Mouse (Mus musculus): ENCODE measurements at regions not wholly inside any gene's neighbourhood (a gene's known extent, or its start where the extent isn't known, plus 50 kb on each side); places are given as distances from the start of the nearest gene placed in this dataset.

GRCm38 (mm10) chr5:75457403-75457802 lies 117.3 kb upstream of the Kit start:
- Histone ChIP-seq H3K4me3 (no peak overlapping the region), H3K36me3 (no peaks in the 10 kb centered on the region), H3K9ac (no peak overlapping the region), H3K27me3 (no peaks in the 10 kb centered on the region), H3K9me3 (no peaks in the 10 kb centered on the region), H3K27ac (no peak overlapping the region), H3K4me2 (no peak overlapping the region), H3K4me1 (0 out of 2 replicates have a peak, but pooled peaks cover 5% of the 10 kb centered on the region)
- WGBS = 86% methylated on average over 6 of the region's 6 CpGs
- ATAC-seq (ENCODE audit: borderline replicate concordance, extremely low read depth, low FRiP score, low TSS enrichment) = no peak

- 0 out of 2 replicates have a peak, but pooled peaks cover 5% of the 10 kb centered on the region for H3K4me1 ChIP-seq
- no peak overlapping the region for H3K4me3 ChIP-seq
- WGBS = 86% methylated on average over 7 of the region's 7 CpGs
- H3K9ac ChIP-seq = no peak overlapping the region
- no peak for ATAC-seq (ENCODE audit: borderline replicate concordance, extremely low read depth, low FRiP score, low TSS enrichment)
- H3K9me3 ChIP-seq = no peaks in the 10 kb centered on the region
- H3K27me3 ChIP-seq = no peaks in the 10 kb centered on the region
- H3K36me3 ChIP-seq = no peaks in the 10 kb centered on the region
- no peak overlapping the region for H3K27ac ChIP-seq
- H3K4me2 ChIP-seq = no peak overlapping the region
These were observed 116.4 kb upstream of the Kit start for GRCm38 (mm10) chr5:75458317-75458716.

- Histone ChIP-seq H3K4me3 (no peak overlapping the region), H3K27ac (peak overlapping the region; percentile 20; the same call in 1 of the 2 replicates), H3K27me3 (no peaks in the 10 kb centered on the region), H3K36me3 (no peaks in the 10 kb centered on the region), H3K4me1 (0 out of 2 replicates have a peak, but pooled peaks cover 5% of the 10 kb centered on the region), H3K4me2 (no peak overlapping the region), H3K9me3 (no peaks in the 10 kb centered on the region), H3K9ac (no peak overlapping the region)
- WGBS = 54% methylated on average over 3 of the region's 3 CpGs
- ATAC-seq (ENCODE audit: borderline replicate concordance, extremely low read depth, low FRiP score, low TSS enrichment) = no peak
These were observed 114.9 kb upstream of the Kit start for GRCm38 (mm10) chr5:75459758-75460354.

GRCm38 (mm10) chr5:75460414-75461025 lies 114.2 kb upstream of the Kit start:
- 47% methylated on average over 9 of the region's 9 CpGs for WGBS
- no peak overlapping the region for H3K4me3 ChIP-seq
- no peak for ATAC-seq (ENCODE audit: borderline replicate concordance, extremely low read depth, low FRiP score, low TSS enrichment)
- no peaks in the 10 kb centered on the region for H3K27me3 ChIP-seq
- no peaks in the 10 kb centered on the region for H3K9me3 ChIP-seq
- no peak overlapping the region for H3K9ac ChIP-seq
- H3K4me2 ChIP-seq = no peak overlapping the region
- no peak overlapping the region for H3K27ac ChIP-seq
- no peaks in the 10 kb centered on the region for H3K36me3 ChIP-seq
- 0 out of 2 replicates have a peak, but pooled peaks cover 5% of the 10 kb centered on the region for H3K4me1 ChIP-seq

- 0 out of 2 replicates have a peak, but pooled peaks cover 5% of the 10 kb centered on the region for H3K4me1 ChIP-seq
- no peaks in the 10 kb centered on the region for H3K36me3 ChIP-seq
- no peak overlapping the region for H3K4me2 ChIP-seq
- H3K9ac ChIP-seq = no peak overlapping the region
- WGBS = 76% methylated on average over 5 of the region's 5 CpGs
- ATAC-seq (ENCODE audit: borderline replicate concordance, extremely low read depth, low FRiP score, low TSS enrichment) = no peak
- H3K4me3 ChIP-seq = no peak overlapping the region
- H3K9me3 ChIP-seq = no peaks in the 10 kb centered on the region
- no peak overlapping the region for H3K27ac ChIP-seq
- H3K27me3 ChIP-seq = no peaks in the 10 kb centered on the region
These were observed 113.3 kb upstream of the Kit start for GRCm38 (mm10) chr5:75461368-75461767.

GRCm38 (mm10) chr5:75463591-75463990 lies 111.1 kb upstream of the Kit start:
- 74% methylated on average over 4 of the region's 4 CpGs for WGBS
- H3K9ac ChIP-seq = no peak overlapping the region
- H3K9me3 ChIP-seq = no peaks in the 10 kb centered on the region
- H3K4me1 ChIP-seq = peaks cover 9% of the 10 kb centered on the region; the same call in 1 of the 2 replicates
- H3K4me2 ChIP-seq = no peak overlapping the region
- H3K27me3 ChIP-seq = no peaks in the 10 kb centered on the region
- H3K4me3 ChIP-seq = no peak overlapping the region
- H3K36me3 ChIP-seq = no peaks in the 10 kb centered on the region
- no peak overlapping the region for H3K27ac ChIP-seq
- ATAC-seq (ENCODE audit: borderline replicate concordance, extremely low read depth, low FRiP score, low TSS enrichment) = no peak

- 70% methylated on average over 7 of the region's 7 CpGs for WGBS
- Histone ChIP-seq H3K36me3 (no peaks in the 10 kb centered on the region), H3K4me2 (no peak overlapping the region), H3K9ac (no peak overlapping the region), H3K9me3 (no peaks in the 10 kb centered on the region), H3K27me3 (no peaks in the 10 kb centered on the region), H3K27ac (no peak overlapping the region), H3K4me3 (no peak overlapping the region), H3K4me1 (peaks cover 4% of the 10 kb centered on the region; the same call in 1 of the 2 replicates)
- no peak for ATAC-seq (ENCODE audit: borderline replicate concordance, extremely low read depth, low FRiP score, low TSS enrichment)
These were observed 109.0 kb upstream of the Kit start for GRCm38 (mm10) chr5:75465701-75466100.

GRCm38 (mm10) chr5:75466941-75467340 lies 107.8 kb upstream of the Kit start:
- no peak overlapping the region for H3K4me2 ChIP-seq
- no peak overlapping the region for H3K27ac ChIP-seq
- H3K9ac ChIP-seq = no peak overlapping the region
- no peak for ATAC-seq (ENCODE audit: borderline replicate concordance, extremely low read depth, low FRiP score, low TSS enrichment)
- H3K27me3 ChIP-seq = no peaks in the 10 kb centered on the region
- H3K4me1 ChIP-seq = peaks cover 4% of the 10 kb centered on the region; the same call in 1 of the 2 replicates
- 47% methylated on average over 4 of the region's 4 CpGs for WGBS
- no peaks in the 10 kb centered on the region for H3K36me3 ChIP-seq
- H3K9me3 ChIP-seq = no peaks in the 10 kb centered on the region
- no peak overlapping the region for H3K4me3 ChIP-seq

GRCm38 (mm10) chr5:75467916-75468315 lies 106.8 kb upstream of the Kit start:
- no peaks in the 10 kb centered on the region for H3K9me3 ChIP-seq
- no peaks in the 10 kb centered on the region for H3K27me3 ChIP-seq
- ATAC-seq (ENCODE audit: borderline replicate concordance, extremely low read depth, low FRiP score, low TSS enrichment) = no peak
- peaks cover 4% of the 10 kb centered on the region; the same call in 1 of the 2 replicates for H3K4me1 ChIP-seq
- no peaks in the 10 kb centered on the region for H3K36me3 ChIP-seq
- H3K27ac ChIP-seq = no peak overlapping the region
- H3K4me2 ChIP-seq = no peak overlapping the region
- 30% methylated on average over 6 of the region's 6 CpGs for WGBS
- no peak overlapping the region for H3K9ac ChIP-seq
- H3K4me3 ChIP-seq = no peak overlapping the region

- Histone ChIP-seq H3K27ac (no peak overlapping the region), H3K4me3 (no peak overlapping the region), H3K9me3 (no peaks in the 10 kb centered on the region), H3K4me2 (no peak overlapping the region), H3K4me1 (peaks cover 4% of the 10 kb centered on the region; the same call in 1 of the 2 replicates), H3K36me3 (no peaks in the 10 kb centered on the region), H3K9ac (no peak overlapping the region), H3K27me3 (no peaks in the 10 kb centered on the region)
- no peak for ATAC-seq (ENCODE audit: borderline replicate concordance, extremely low read depth, low FRiP score, low TSS enrichment)
- WGBS = 86% methylated on average over 8 of the region's 8 CpGs
These were observed 103.7 kb upstream of the Kit start for GRCm38 (mm10) chr5:75471010-75471409.

- no peaks in the 10 kb centered on the region for H3K36me3 ChIP-seq
- peak; percentile 67 for ATAC-seq (ENCODE audit: borderline replicate concordance, extremely low read depth, low FRiP score, low TSS enrichment)
- H3K27ac ChIP-seq = 0 out of 2 replicates have a peak overlapping the region, but pooled peaks have one; percentile 29
- 0 out of 2 replicates have a peak, but pooled peaks cover under 1% of the 10 kb centered on the region for H3K4me1 ChIP-seq
- no peaks in the 10 kb centered on the region for H3K9me3 ChIP-seq
- H3K27me3 ChIP-seq = no peaks in the 10 kb centered on the region
- H3K4me3 ChIP-seq = no peak overlapping the region
- no peak overlapping the region for H3K9ac ChIP-seq
- 29% methylated on average over 3 of the region's 3 CpGs for WGBS
- no peak overlapping the region for H3K4me2 ChIP-seq
These were observed 102.2 kb upstream of the Kit start for GRCm38 (mm10) chr5:75472484-75472883.

- no peak for ATAC-seq (ENCODE audit: borderline replicate concordance, extremely low read depth, low FRiP score, low TSS enrichment)
- 60% methylated on average over 4 of the region's 4 CpGs for WGBS
- Histone ChIP-seq H3K9ac (no peak overlapping the region), H3K4me1 (peaks cover 26% of the 10 kb centered on the region), H3K27me3 (no peaks in the 10 kb centered on the region), H3K4me3 (no peak overlapping the region), H3K36me3 (no peaks in the 10 kb centered on the region), H3K4me2 (no peak overlapping the region), H3K9me3 (no peaks in the 10 kb centered on the region), H3K27ac (no peak overlapping the region)
These were observed 99.3 kb upstream of the Kit start for GRCm38 (mm10) chr5:75475414-75475813.

Measured in lung, embryonic 15.5 days (tissue).